Mouse (Mus musculus) testis, adult 10 weeks (tissue): Measurements from ENCODE around the gene Cnn1. TPM values are rescaled to one million over a fixed set of nuclear protein-coding genes. Genes with fewer than 3 reads are reported as not detected.

Experiments used
- polyA plus RNA-seq: library from polyadenylated mRNA; stranded (reverse); fragments of 350-450 nt; fragmentation: Illumina TruSeq; extraction: RNeasy Lipid Tissue Mini Kit (QIAGEN cat#74804); gene quantifications from one replicate; pipeline ENCODE4 v1.2.3, GENCODE M21; 2014; ENCODE audit warnings: low read depth, low replicate concordance

Gene Cnn1
- 5.8 TPM for polyA plus RNA-seq

DNA sequence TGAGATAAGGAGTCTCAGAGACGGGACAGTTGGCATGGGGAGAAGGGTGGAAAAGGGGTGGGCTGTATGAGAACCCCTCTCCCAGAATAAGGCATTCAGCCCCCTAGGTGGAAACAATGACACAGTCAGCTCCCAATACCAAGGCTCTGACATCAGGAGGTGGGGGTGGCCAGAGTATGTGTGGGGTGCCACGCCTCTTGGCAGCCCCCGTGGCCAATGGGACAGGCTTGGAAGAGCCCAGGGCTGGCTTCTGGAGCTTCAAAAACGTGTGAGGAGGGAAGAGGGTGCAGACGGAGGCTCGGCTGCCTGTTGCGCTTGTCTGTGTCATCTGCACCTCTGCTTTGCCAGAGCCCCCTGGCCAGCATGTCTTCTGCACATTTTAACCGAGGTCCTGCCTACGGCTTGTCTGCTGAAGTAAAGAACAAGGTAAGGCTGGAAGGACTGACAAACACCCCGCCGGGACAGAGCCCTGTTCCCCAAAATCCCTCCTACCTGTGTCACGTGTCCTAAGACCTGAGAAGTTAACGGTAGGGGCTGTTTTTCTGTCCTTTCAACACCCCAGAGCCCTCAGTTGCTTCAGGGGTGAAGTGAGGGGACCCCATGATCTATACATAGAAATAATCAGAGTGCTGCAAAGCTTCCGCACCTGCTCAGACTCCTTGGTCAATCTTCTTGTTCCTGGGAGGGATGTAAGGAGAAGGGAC, at the start of gene Cnn1:
TSS of gene Cnn1 (plus strand) at position 224 of the 704 bp plus-strand sequence.

DNA sequence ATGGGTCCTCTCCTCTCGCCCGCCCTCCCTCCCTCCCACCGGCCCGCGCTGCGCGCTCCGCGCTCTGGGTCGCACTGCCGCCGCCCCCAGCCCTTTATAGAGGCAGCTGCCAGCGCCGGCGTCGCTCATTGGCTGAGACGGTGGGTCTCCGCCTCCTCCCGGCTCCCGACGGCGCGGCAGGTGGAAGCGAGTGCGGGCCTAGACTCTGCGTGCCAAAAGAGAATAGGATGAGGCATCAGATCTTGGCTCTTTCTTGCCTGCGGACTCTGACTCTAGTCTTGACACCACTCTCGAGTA, 47.1 kb upstream of the Cnn1 start, which contains the start of gene Elavl3:
TSS of gene Elavl3 (minus strand) at position 66 of the 297 bp plus-strand sequence.

DNA sequence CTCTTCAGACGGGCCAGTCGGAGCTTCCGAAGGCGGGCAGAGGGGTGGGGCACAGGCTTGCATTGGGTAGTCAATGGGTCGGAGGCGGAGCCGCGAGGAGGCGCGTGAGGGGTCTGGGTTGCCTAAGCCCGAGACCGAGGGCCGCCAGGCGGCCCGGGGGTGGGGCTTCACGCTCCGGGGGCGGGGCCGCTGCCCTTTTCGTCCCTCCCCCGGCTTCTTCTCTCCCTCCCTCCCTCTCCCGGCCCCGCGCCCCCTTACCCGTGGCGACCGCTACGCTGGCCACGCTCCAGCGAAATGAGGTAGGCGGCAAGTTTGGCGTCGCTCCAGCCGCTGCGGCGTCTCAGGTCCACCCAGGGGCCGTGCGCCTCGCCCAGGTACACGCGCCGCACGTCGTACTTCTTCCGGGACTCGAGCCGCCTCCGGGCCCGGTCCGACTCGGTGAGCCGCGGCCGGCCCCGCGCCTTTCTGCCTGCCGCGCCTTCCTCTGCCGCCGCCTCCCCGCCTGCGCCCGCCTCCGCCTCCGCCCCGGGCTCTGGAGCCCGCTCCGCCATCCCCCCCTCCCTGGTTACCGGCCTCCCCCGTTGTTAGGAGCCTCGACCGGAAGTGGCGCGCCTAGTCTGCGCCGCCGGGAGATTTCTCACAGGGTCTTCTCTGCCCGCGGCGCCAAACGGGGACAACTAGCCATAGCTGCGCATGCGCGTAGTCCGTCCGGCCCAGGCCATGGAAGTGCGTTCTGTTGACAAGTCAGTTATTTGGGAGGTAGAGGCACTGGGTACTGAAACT, 28.0 kb upstream of the Cnn1 start, which contains the start of the genes Gm49318 and Zfp653:
TSS of gene Gm49318 (minus strand) at position 469 of the 783 bp plus-strand sequence.
TSS of gene Zfp653 (minus strand) at position 586 of the 783 bp plus-strand sequence.

DNA sequence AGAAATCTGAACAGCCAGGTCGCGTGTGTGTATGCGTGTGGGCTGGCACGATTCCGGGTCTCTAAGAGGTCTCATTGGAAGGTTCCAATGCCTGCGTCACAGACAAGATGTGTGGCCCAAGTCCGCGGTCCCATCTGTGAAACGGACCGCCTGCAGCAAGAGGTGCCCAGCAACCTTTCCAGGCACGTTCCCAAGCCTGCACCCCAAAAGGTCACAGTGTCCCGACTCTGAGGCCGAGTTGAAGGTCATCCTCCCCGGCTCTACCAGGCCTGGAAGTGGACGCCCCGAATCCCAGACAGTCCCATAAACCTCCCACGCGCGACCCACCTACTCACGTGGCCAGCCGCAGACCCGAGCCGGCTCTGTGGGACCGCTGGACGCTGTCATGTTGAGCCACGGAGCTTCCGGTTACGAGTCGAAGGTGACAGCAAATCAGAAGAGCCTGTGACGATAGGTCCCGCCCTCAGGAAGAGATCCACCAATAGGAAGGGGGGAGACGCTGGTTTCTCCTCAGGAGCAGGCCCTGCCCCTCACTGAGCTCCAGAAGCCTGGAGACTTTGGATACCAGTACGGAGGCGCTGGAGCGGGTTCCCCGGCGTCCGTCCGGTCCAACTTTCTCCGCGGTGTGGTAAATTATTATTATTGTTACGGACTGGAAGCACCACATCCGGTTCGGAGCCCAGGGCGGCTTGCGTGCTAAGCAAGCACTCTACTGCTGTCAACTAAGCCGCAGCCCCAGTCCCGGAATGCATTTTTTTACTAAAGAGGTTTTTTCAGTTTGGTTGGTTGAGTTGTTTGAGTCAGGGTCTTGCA, 13.8 kb upstream of the Cnn1 start, which contains the start of gene Ecsit:
TSS of gene Ecsit (minus strand) at position 417 of the 813 bp plus-strand sequence.

DNA sequence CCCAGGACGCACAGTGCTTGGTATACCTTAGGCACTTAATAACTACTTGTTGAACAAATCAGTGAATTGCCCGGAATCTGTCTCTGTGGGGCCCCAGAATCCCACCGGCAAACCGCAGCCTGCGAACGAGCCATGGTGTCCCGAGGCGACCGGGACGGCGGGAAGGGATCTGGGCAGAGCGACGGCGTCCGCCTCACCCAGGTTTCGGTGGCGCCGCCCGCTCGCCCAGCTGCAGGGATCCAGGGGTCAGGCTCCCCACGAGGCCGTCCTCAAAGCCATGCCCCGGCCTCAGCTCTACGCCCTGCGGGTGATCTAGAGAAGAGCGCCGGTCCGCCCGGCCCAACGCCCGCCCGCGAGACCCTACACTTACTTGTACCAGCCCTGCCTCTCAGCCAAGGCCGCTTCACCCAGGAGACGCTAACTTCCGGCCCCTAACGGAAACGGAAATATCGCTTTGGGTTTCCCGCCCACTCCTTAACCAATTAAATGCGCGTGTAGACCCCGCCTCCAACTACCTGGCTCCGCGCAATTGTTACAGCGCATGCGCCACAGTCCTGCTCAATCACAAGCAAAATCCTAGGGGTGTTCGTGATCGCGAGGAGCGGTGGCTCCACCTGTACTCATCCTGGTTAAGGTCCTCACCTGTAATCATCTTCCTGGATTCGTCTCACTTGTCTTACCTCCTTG, 17.9 kb downstream of the Cnn1 start, which contains the start of gene Elof1:
TSS of gene Elof1 (minus strand) at position 433 of the 687 bp plus-strand sequence.

DNA sequence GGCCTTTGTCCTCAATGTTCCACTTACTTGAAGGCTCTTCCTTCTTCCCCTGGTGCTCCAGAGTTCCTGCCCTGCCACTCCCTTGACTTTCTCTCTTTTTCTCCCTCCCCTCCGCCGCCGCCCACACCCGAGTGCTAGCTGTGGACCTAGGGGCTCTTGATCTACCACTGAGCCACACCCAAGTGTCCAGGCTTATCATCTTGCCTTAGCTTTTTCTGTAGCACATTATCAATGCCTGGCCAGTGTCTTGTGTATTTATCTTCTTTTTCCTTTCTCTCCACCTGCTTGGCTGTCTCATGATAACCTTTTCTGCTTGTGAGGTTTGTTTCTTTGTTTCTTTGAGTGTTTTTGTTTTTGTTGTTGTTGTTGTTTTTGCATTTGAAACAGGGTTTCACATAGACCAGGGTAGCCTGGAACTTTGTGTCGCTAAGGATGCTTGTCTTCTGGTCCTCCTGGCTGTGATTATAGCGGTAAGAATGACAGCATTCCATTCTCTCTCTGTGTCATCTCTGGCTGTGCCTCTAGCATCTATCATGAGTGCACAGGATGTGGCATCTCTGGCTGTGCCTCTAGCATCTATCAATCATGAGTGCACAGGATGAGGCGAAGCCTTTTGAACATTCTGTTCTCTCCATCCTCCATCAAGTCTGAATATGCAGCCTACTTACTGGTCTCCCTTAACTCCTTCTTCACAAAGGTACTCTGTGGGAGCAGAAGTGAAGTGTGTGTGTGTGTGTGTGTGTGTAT, 36.8 kb downstream of the Cnn1 start, which contains the start of gene Acp5:
TSS of gene Acp5 (minus strand) at position 68 of the 747 bp plus-strand sequence.

DNA sequence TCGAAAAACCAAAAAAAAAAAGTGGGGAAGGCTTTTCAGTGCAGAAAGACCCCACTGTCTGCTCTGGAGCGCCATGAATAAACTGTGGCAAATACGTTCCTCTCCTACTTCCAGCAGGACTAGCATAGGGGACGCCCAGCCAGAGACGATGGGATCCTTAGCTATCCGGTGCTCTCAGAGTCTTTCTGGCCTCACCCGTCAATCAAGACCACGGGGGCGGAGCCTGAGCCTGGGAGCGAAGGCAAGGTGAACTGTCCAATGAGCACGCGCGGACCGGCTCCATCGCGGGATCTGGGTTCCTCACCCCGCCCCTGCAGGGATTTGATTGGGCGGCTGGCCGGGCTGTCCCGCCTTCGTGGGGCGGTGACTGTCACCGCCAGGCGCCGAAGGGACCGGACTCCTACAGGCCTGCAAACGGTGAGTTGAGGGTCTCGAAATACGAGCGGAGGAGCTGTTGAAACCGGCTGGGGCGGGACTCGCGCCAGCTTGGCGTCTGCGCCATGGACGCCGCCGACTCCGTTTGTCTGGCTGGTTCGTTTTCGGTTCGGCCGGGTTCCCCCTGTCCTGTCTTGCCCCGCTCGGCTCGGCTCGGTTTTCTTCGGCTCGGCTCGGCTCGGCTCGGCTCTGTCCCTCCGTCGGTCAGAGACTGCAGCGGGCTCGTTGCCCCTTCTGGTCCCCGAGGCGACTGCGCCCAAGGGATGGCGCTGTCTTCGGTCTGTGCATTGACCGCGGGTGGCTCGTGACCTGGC, 57.7 kb downstream of the Cnn1 start, which contains the start of gene Pigyl:
TSS of gene Pigyl (plus strand) at position 350 of the 749 bp plus-strand sequence.

Other genes starting within 250 kb of the Cnn1 start
- 3.1 TPM for gene Dock6, start 246.6 kb upstream of the Cnn1 start, polyA plus RNA-seq
- gene Rab3d, start 181.0 kb upstream of the Cnn1 start, polyA plus RNA-seq = 1.1 TPM
- gene Ccdc159, start 171.7 kb upstream of the Cnn1 start, polyA plus RNA-seq = 12.3 TPM
- gene Tmem205, start 171.7 kb upstream of the Cnn1 start, polyA plus RNA-seq = 4.8 TPM
- gene Plppr2, start 162.2 kb upstream of the Cnn1 start, polyA plus RNA-seq = 1.8 TPM
- gene Swsap1, start 143.5 kb upstream of the Cnn1 start, polyA plus RNA-seq = 3.8 TPM
- gene Epor, start 135.7 kb upstream of the Cnn1 start, polyA plus RNA-seq = not detected
- 0.29 TPM for gene Rgl3, start 109.8 kb upstream of the Cnn1 start, polyA plus RNA-seq
- 10.7 TPM for gene Ccdc151, start 96.6 kb upstream of the Cnn1 start, polyA plus RNA-seq
- gene Prkcsh, start 96.4 kb upstream of the Cnn1 start, polyA plus RNA-seq = 4.6 TPM
- gene Elavl3, start 47.2 kb upstream of the Cnn1 start, polyA plus RNA-seq = 1.4 TPM
- gene Gm49318, start 28.0 kb upstream of the Cnn1 start, polyA plus RNA-seq = not detected
- gene Zfp653, start 27.8 kb upstream of the Cnn1 start, polyA plus RNA-seq = 0.81 TPM
- 19.2 TPM for gene Ecsit, start 13.8 kb upstream of the Cnn1 start, polyA plus RNA-seq
- gene Elof1, start 18.0 kb downstream of the Cnn1 start, polyA plus RNA-seq = 103 TPM
- 0.66 TPM for gene Acp5, start 36.5 kb downstream of the Cnn1 start, polyA plus RNA-seq
- gene Pigyl, start 57.6 kb downstream of the Cnn1 start, polyA plus RNA-seq = 5.6 TPM
- 0.45 TPM for gene Zfp872, start 88.9 kb downstream of the Cnn1 start, polyA plus RNA-seq
- 32.2 TPM for gene Zfp809, start 126.5 kb downstream of the Cnn1 start, polyA plus RNA-seq
- 0.32 TPM for gene Zfp599, start 160.7 kb downstream of the Cnn1 start, polyA plus RNA-seq
- 6.1 TPM for gene Zfp810, start 208.4 kb downstream of the Cnn1 start, polyA plus RNA-seq